Mouse (Mus musculus): ENCODE results near the gene Shank1. TPM values are rescaled to one million over a fixed set of nuclear protein-coding genes. Genes with fewer than 3 reads are reported as not detected.

Shank1 gene
- polyA plus RNA-seq, 1 experiment from 2014 or later: 0.96 TPM

GRCm38 (mm10) chr7:44312484-44312883 is 2.4 kb downstream of the Shank1 start:
- no peak overlapping the region for H3K4me2 ChIP-seq (ENCODE audit: low read length)
- H3K4me1 ChIP-seq (ENCODE audit: control insufficient read depth in 2 of 2, insufficient read depth in 2 of 2, low read length in 2 of 2): peaks cover 0 to 15% of the 10 kb centered on the region in 2 experiments; a peak in 3 of 4 replicates
- ATAC-seq (ENCODE audit: insufficient number of reproducible peaks, insufficient read depth, low FRiP score, low read depth): no peak
- 50% methylated on average over 16 of the region's 16 CpGs for WGBS
- no peak overlapping the region for H3K4me3 ChIP-seq (ENCODE audit: control insufficient read depth in 1 of 2, insufficient read depth in 1 of 2, low read depth in 1 of 2, low read length in 2 of 2)
- peaks cover 69% of the 10 kb centered on the region for H3K27me3 ChIP-seq (ENCODE audit: control insufficient read depth, insufficient read depth, low read length)
- no peaks in the 10 kb centered on the region for H3K36me3 ChIP-seq (ENCODE audit: control insufficient read depth, insufficient read depth, low read length)
- no peak overlapping the region for H3K9ac ChIP-seq (ENCODE audit: low read length)
- no peaks in the 10 kb centered on the region for H3K9me3 ChIP-seq (ENCODE audit: control insufficient read depth, low read length)
- H3K27ac ChIP-seq (replicated peaks in 1 of 2; ENCODE audit: control insufficient read depth in 1 of 2, insufficient read depth in 1 of 2, low read depth in 2 of 2, low read length in 2 of 2): no peak overlapping the region

GRCm38 (mm10) chr7:44317913-44318312 is 7.9 kb downstream of the Shank1 start:
- H3K27ac ChIP-seq (replicated peaks in 1 of 2; ENCODE audit: control insufficient read depth in 1 of 2, insufficient read depth in 1 of 2, low read depth in 2 of 2, low read length in 2 of 2): no peak overlapping the region
- no peaks in the 10 kb centered on the region for H3K4me1 ChIP-seq (ENCODE audit: control insufficient read depth in 2 of 2, insufficient read depth in 2 of 2, low read length in 2 of 2)
- H3K9me3 ChIP-seq (ENCODE audit: control insufficient read depth, low read length): no peaks in the 10 kb centered on the region
- H3K9ac ChIP-seq (ENCODE audit: low read length): no peak overlapping the region
- H3K27me3 ChIP-seq (ENCODE audit: control insufficient read depth, insufficient read depth, low read length): peaks cover 28% of the 10 kb centered on the region
- WGBS: 36% methylated on average over 4 of the region's 4 CpGs
- H3K36me3 ChIP-seq (ENCODE audit: control insufficient read depth, insufficient read depth, low read length): no peaks in the 10 kb centered on the region
- H3K4me3 ChIP-seq (ENCODE audit: control insufficient read depth in 1 of 2, insufficient read depth in 1 of 2, low read depth in 1 of 2, low read length in 2 of 2): no peak overlapping the region
- no peak overlapping the region for H3K4me2 ChIP-seq (ENCODE audit: low read length)
- ATAC-seq (ENCODE audit: insufficient number of reproducible peaks, insufficient read depth, low FRiP score, low read depth): no peak

DNA sequence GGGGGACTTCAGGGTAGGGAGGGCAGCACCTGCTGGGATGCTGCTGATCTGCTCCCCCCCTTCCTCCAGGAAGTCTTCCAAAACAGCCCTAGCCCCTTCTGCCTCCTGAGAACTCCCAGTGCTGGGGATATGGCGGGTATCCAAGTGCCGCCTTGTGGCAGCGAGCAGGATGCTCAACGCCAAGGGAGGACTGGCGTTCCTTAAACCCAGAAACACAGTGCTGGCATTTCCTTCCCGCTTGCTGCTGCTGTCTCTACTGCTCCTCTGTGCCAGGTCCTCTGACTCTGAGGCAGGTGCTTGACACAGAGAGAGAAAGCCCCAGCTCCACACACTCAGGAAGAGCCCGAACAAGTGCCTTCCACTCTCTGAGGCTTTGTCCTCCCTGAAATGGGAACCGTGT is 10.8 kb downstream of the Shank1 start:
- Histone ChIP-seq H3K27ac (replicated peaks in 1 of 2; ENCODE audit: control insufficient read depth in 1 of 2, insufficient read depth in 1 of 2, low read depth in 2 of 2, low read length in 2 of 2) (no peak overlapping the region), H3K9ac (ENCODE audit: low read length) (no peak overlapping the region), H3K27me3 (ENCODE audit: control insufficient read depth, insufficient read depth, low read length) (peaks cover 32% of the 10 kb centered on the region), H3K4me2 (ENCODE audit: low read length) (no peak overlapping the region), H3K4me3 (ENCODE audit: control insufficient read depth in 1 of 2, insufficient read depth in 1 of 2, low read depth in 1 of 2, low read length in 2 of 2) (no peak overlapping the region), H3K36me3 (ENCODE audit: control insufficient read depth, insufficient read depth, low read length) (no peaks in the 10 kb centered on the region), H3K4me1 (ENCODE audit: control insufficient read depth in 2 of 2, insufficient read depth in 2 of 2, low read length in 2 of 2) (no peaks in the 10 kb centered on the region), H3K9me3 (ENCODE audit: control insufficient read depth, low read length) (no peaks in the 10 kb centered on the region)
- WGBS: 43% methylated on average over 8 of the region's 8 CpGs
- no peak for ATAC-seq (ENCODE audit: insufficient number of reproducible peaks, insufficient read depth, low FRiP score, low read depth)

GRCm38 (mm10) chr7:44322290-44322689 is 12.2 kb downstream of the Shank1 start:
- Histone ChIP-seq H3K4me1 (ENCODE audit: control insufficient read depth in 2 of 2, insufficient read depth in 2 of 2, low read length in 2 of 2) (no peaks in the 10 kb centered on the region), H3K4me3 (ENCODE audit: control insufficient read depth in 1 of 2, insufficient read depth in 1 of 2, low read depth in 1 of 2, low read length in 2 of 2) (no peak overlapping the region), H3K27ac (replicated peaks in 1 of 2; ENCODE audit: control insufficient read depth in 1 of 2, insufficient read depth in 1 of 2, low read depth in 2 of 2, low read length in 2 of 2) (no peak overlapping the region), H3K27me3 (ENCODE audit: control insufficient read depth, insufficient read depth, low read length) (peaks cover 36% of the 10 kb centered on the region), H3K9ac (ENCODE audit: low read length) (no peak overlapping the region), H3K9me3 (ENCODE audit: control insufficient read depth, low read length) (no peaks in the 10 kb centered on the region), H3K4me2 (ENCODE audit: low read length) (no peak overlapping the region), H3K36me3 (ENCODE audit: control insufficient read depth, insufficient read depth, low read length) (no peaks in the 10 kb centered on the region)
- ATAC-seq (ENCODE audit: insufficient number of reproducible peaks, insufficient read depth, low FRiP score, low read depth): no peak
- 77% methylated on average over 1 of the region's 1 CpGs for WGBS

- Histone ChIP-seq H3K4me3 (ENCODE audit: control insufficient read depth in 1 of 2, insufficient read depth in 1 of 2, low read depth in 1 of 2, low read length in 2 of 2) (no peak overlapping the region), H3K9ac (ENCODE audit: low read length) (no peak overlapping the region), H3K27me3 (ENCODE audit: control insufficient read depth, insufficient read depth, low read length) (peaks cover 44% of the 10 kb centered on the region), H3K4me2 (ENCODE audit: low read length) (no peak overlapping the region), H3K4me1 (ENCODE audit: control insufficient read depth in 2 of 2, insufficient read depth in 2 of 2, low read length in 2 of 2) (no peaks in the 10 kb centered on the region), H3K36me3 (ENCODE audit: control insufficient read depth, insufficient read depth, low read length) (no peaks in the 10 kb centered on the region), H3K27ac (replicated peaks in 1 of 2; ENCODE audit: control insufficient read depth in 1 of 2, insufficient read depth in 1 of 2, low read depth in 2 of 2, low read length in 2 of 2) (no peak overlapping the region), H3K9me3 (ENCODE audit: control insufficient read depth, low read length) (no peaks in the 10 kb centered on the region)
- no peak for ATAC-seq (ENCODE audit: insufficient number of reproducible peaks, insufficient read depth, low FRiP score, low read depth)
- 41% methylated on average over 6 of the region's 6 CpGs for WGBS
Observed at GRCm38 (mm10) chr7:44326614-44327013, 16.6 kb downstream of the Shank1 start.

DNA sequence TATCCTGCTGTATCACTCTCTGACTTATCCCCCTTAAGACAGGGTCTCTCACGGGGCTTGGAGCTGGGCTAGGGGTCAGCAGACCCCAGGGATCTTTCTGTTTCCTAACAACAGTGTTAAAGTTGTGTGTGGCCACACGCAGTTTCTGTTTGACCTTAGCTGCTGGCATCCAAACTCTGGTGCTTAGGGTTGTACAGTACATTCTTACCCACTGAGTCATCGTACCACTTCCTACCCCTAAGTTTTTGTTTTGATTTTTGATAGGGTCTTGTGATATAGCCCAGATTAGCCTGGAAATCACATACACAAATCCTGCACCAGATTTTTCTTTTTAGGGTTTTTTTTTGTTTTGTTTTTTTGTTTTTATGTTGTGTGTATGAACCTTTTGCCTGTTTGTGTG is 22.3 kb downstream of the Shank1 start:
- no peaks in the 10 kb centered on the region for H3K9me3 ChIP-seq (ENCODE audit: control insufficient read depth, low read length)
- no peak overlapping the region for H3K27ac ChIP-seq (replicated peaks in 1 of 2; ENCODE audit: control insufficient read depth in 1 of 2, insufficient read depth in 1 of 2, low read depth in 2 of 2, low read length in 2 of 2)
- no peak overlapping the region for H3K4me3 ChIP-seq (ENCODE audit: control insufficient read depth in 1 of 2, insufficient read depth in 1 of 2, low read depth in 1 of 2, low read length in 2 of 2)
- no peak overlapping the region for H3K4me2 ChIP-seq (ENCODE audit: low read length)
- H3K36me3 ChIP-seq (ENCODE audit: control insufficient read depth, insufficient read depth, low read length): no peaks in the 10 kb centered on the region
- ATAC-seq (ENCODE audit: insufficient number of reproducible peaks, insufficient read depth, low FRiP score, low read depth): no peak
- no peak overlapping the region for H3K9ac ChIP-seq (ENCODE audit: low read length)
- H3K27me3 ChIP-seq (ENCODE audit: control insufficient read depth, insufficient read depth, low read length): peaks cover 54% of the 10 kb centered on the region
- WGBS: 37% methylated on average over 3 of the region's 3 CpGs
- no peaks in the 10 kb centered on the region; a peak in 1 of 4 replicates for H3K4me1 ChIP-seq (ENCODE audit: control insufficient read depth in 2 of 2, insufficient read depth in 2 of 2, low read length in 2 of 2)

GRCm38 (mm10) chr7:44334139-44334538 is 24.1 kb downstream of the Shank1 start:
- WGBS: 59% methylated on average over 14 of the region's 14 CpGs
- Histone ChIP-seq H3K27me3 (ENCODE audit: control insufficient read depth, insufficient read depth, low read length) (peaks cover 66% of the 10 kb centered on the region), H3K4me1 (ENCODE audit: control insufficient read depth in 2 of 2, insufficient read depth in 2 of 2, low read length in 2 of 2) (no peaks in the 10 kb centered on the region; a peak in 1 of 4 replicates)

More at GRCm38 (mm10) chr7:44334139-44334538, 24.1 kb downstream of the Shank1 start:
- Histone ChIP-seq H3K4me3 (ENCODE audit: control insufficient read depth in 1 of 2, insufficient read depth in 1 of 2, low read depth in 1 of 2, low read length in 2 of 2) (no peak overlapping the region), H3K27ac (replicated peaks in 1 of 2; ENCODE audit: control insufficient read depth in 1 of 2, insufficient read depth in 1 of 2, low read depth in 2 of 2, low read length in 2 of 2) (no peak overlapping the region), H3K9ac (ENCODE audit: low read length) (no peak overlapping the region), H3K9me3 (ENCODE audit: control insufficient read depth, low read length) (no peaks in the 10 kb centered on the region), H3K36me3 (ENCODE audit: control insufficient read depth, insufficient read depth, low read length) (no peaks in the 10 kb centered on the region), H3K4me2 (ENCODE audit: low read length) (no peak overlapping the region)
- ATAC-seq (ENCODE audit: insufficient number of reproducible peaks, insufficient read depth, low FRiP score, low read depth): no peak

Data from heart, embryonic 14.5 days (tissue).